ENCODE assay signal across 26 mouse cellular contexts in genomic region chr8:102575523-102575922, GRCm38 (mm10).
DNase-seq lines count a peak whose midpoint lies in the region; ATAC-seq lines count a peak whose summit lies in the region.
"Had no signal": no experiment of that assay in that cellular context is flagged by ENCODE, and none has a peak within 500 bp of the region (broad histone marks: within the 10 kb centered on the region; RNA-seq: fewer than 3 reads in every experiment).

No protein-coding gene starts in this region.

- WGBS in hindbrain, embryonic 16.5 days, result 55% methylated on average over 8 of the region's 8 CpGs
- WGBS in hindbrain, embryonic 13.5 days, result 65% methylated on average over 8 of the region's 8 CpGs
- WGBS in forebrain, embryonic 14.5 days, result 9% methylated on average over 8 of the region's 8 CpGs
- WGBS in neural tube, embryonic 15.5 days, result 50% methylated on average over 8 of the region's 8 CpGs

- no peaks in the 10 kb centered on the region for H3K4me1 ChIP-seq in hindbrain, embryonic 16.5 days (ENCODE audit: control insufficient read depth, insufficient read depth, low read depth, low read length)
- H3K4me1 ChIP-seq in hindbrain, embryonic 13.5 days (replicated peaks), result peaks cover 7% of the 10 kb centered on the region; the same call in 1 of the 2 replicates
- H3K4me1 ChIP-seq in forebrain, embryonic 14.5 days (ENCODE audit: control insufficient read depth, insufficient read depth, low read length), result no peaks in the 10 kb centered on the region
- 0 out of 2 replicates have a peak, but pooled peaks cover 6% of the 10 kb centered on the region for H3K4me1 ChIP-seq in neural tube, embryonic 15.5 days
- H3K4me1 ChIP-seq: embryonic facial prominence, embryonic 12.5 days; intestine, embryonic 15.5 days; limb, embryonic 10.5 days; liver, embryonic 15.5 days; lung, embryonic 15.5 days; megakaryocyte, embryonic 14.5 days; neural tube, embryonic 12.5 days had no signal

- no peak overlapping the region for H3K4me2 ChIP-seq in hindbrain, embryonic 16.5 days (ENCODE audit: low read length)
- H3K4me2 ChIP-seq in hindbrain, embryonic 13.5 days, result no peak overlapping the region
- no peak overlapping the region for H3K4me2 ChIP-seq in forebrain, embryonic 14.5 days (ENCODE audit: low read length)
- H3K4me2 ChIP-seq in neural tube, embryonic 15.5 days, result no peak overlapping the region
- H3K4me2 ChIP-seq: embryonic facial prominence, embryonic 12.5 days; intestine, embryonic 15.5 days; liver, embryonic 15.5 days; lung, embryonic 15.5 days; neural tube, embryonic 12.5 days had no signal

- no peaks in the 10 kb centered on the region for H3K36me3 ChIP-seq in hindbrain, embryonic 16.5 days (ENCODE audit: control insufficient read depth, insufficient read depth, low read length)
- no peaks in the 10 kb centered on the region for H3K36me3 ChIP-seq in hindbrain, embryonic 13.5 days
- H3K36me3 ChIP-seq in forebrain, embryonic 14.5 days (ENCODE audit: control insufficient read depth, insufficient read depth, low read length), result no peaks in the 10 kb centered on the region
- no peaks in the 10 kb centered on the region for H3K36me3 ChIP-seq in neural tube, embryonic 15.5 days
- H3K36me3 ChIP-seq: embryonic facial prominence, embryonic 12.5 days; intestine, embryonic 15.5 days; limb, embryonic 10.5 days; liver, embryonic 15.5 days; lung, embryonic 15.5 days; neural tube, embryonic 12.5 days had no signal

- H3K9me3 ChIP-seq in hindbrain, embryonic 16.5 days (ENCODE audit: control insufficient read depth, low read length), result no peaks in the 10 kb centered on the region
- H3K9me3 ChIP-seq in hindbrain, embryonic 13.5 days, result no peaks in the 10 kb centered on the region
- no peaks in the 10 kb centered on the region for H3K9me3 ChIP-seq in forebrain, embryonic 14.5 days (replicated peaks; ENCODE audit: control insufficient read depth, low read length)
- no peaks in the 10 kb centered on the region for H3K9me3 ChIP-seq in neural tube, embryonic 15.5 days (replicated peaks)
- H3K9me3 ChIP-seq: embryonic facial prominence, embryonic 12.5 days; intestine, embryonic 15.5 days; limb, embryonic 10.5 days; liver, embryonic 15.5 days; lung, embryonic 15.5 days; neural tube, embryonic 12.5 days had no signal

- no peaks in the 10 kb centered on the region for H3K27me3 ChIP-seq in hindbrain, embryonic 16.5 days (replicated peaks; ENCODE audit: control insufficient read depth, insufficient read depth, low read length)
- no peaks in the 10 kb centered on the region for H3K27me3 ChIP-seq in hindbrain, embryonic 13.5 days
- no peaks in the 10 kb centered on the region for H3K27me3 ChIP-seq in forebrain, embryonic 14.5 days (replicated peaks; ENCODE audit: control insufficient read depth, insufficient read depth, low read length)
- no peaks in the 10 kb centered on the region for H3K27me3 ChIP-seq in neural tube, embryonic 15.5 days (replicated peaks)
- H3K27me3 ChIP-seq: embryonic facial prominence, embryonic 12.5 days; intestine, embryonic 15.5 days; liver, embryonic 15.5 days; lung, embryonic 15.5 days; megakaryocyte, embryonic 14.5 days; neural tube, embryonic 12.5 days had no signal

- no peak overlapping the region for H3K27ac ChIP-seq in hindbrain, embryonic 16.5 days (ENCODE audit: low read depth, low read length)
- no peak overlapping the region for H3K27ac ChIP-seq in hindbrain, embryonic 13.5 days
- no peak overlapping the region for H3K27ac ChIP-seq in forebrain, embryonic 14.5 days (ENCODE audit: low read depth, low read length)
- H3K27ac ChIP-seq in neural tube, embryonic 15.5 days (replicated peaks), result peak overlapping the region; percentile 33; the same call in 1 of the 2 replicates
- H3K27ac ChIP-seq: embryonic facial prominence, embryonic 12.5 days; intestine, embryonic 15.5 days; limb, embryonic 10.5 days; liver, embryonic 15.5 days; lung, embryonic 15.5 days; neural tube, embryonic 12.5 days had no signal

- no peak overlapping the region for H3K9ac ChIP-seq in hindbrain, embryonic 16.5 days (ENCODE audit: low read depth, low read length)
- H3K9ac ChIP-seq in hindbrain, embryonic 13.5 days, result no peak overlapping the region
- no peak overlapping the region for H3K9ac ChIP-seq in forebrain, embryonic 14.5 days (ENCODE audit: low read length)
- H3K9ac ChIP-seq in neural tube, embryonic 15.5 days (replicated peaks), result no peak overlapping the region
- H3K9ac ChIP-seq: embryonic facial prominence, embryonic 12.5 days; intestine, embryonic 15.5 days; liver, embryonic 15.5 days; lung, embryonic 15.5 days; neural tube, embryonic 12.5 days had no signal

- H3K4me3 ChIP-seq in hindbrain, embryonic 16.5 days (ENCODE audit: low read length), result no peak overlapping the region
- no peak overlapping the region for H3K4me3 ChIP-seq in hindbrain, embryonic 13.5 days
- H3K4me3 ChIP-seq in forebrain, embryonic 14.5 days (ENCODE audit: low read depth, low read length), result no peak overlapping the region
- H3K4me3 ChIP-seq in neural tube, embryonic 15.5 days (replicated peaks), result no peak overlapping the region
- H3K4me3 ChIP-seq: embryonic facial prominence, embryonic 12.5 days; intestine, embryonic 15.5 days; limb, embryonic 10.5 days; liver, embryonic 15.5 days; lung, embryonic 15.5 days; megakaryocyte, embryonic 14.5 days; neural tube, embryonic 12.5 days had no signal

- ATAC-seq in hindbrain, embryonic 16.5 days, result peak; percentile 60; the same call in 1 of the 2 replicates
- no peak for ATAC-seq in hindbrain, embryonic 13.5 days (ENCODE audit: low FRiP score)
- peak; percentile 72; the same call in 1 of the 2 replicates for ATAC-seq in forebrain, embryonic 14.5 days
- ATAC-seq in neural tube, embryonic 15.5 days (ENCODE audit: low FRiP score), result no peak
- ATAC-seq: activated CD4-positive, CD25-positive, alpha-beta regulatory T cell, adult 4 months; intestine, embryonic 15.5 days had no signal

- peak; percentile 7 for DNase-seq in retina, embryonic 14.5 days (ENCODE audit: low spot score)
- DNase-seq in retina, postnatal 1 day, result no peak
- peak; percentile 69 for DNase-seq in forebrain, embryonic 14.5 days (ENCODE audit: low spot score)
- DNase-seq in ovary, postnatal 10 days (ENCODE audit: low spot score), result no peak
- DNase-seq: adrenal gland, adult 8-10 months; cerebellum, adult 18-20 months; cerebellum, postnatal 25 days; gastrocnemius, postnatal 36 days; heart, postnatal 4 days; kidney, adult 8-10 months; kidney, postnatal 10 days; liver; lung, postnatal 36 days; thymus, adult 18-20 months; thymus, postnatal 4 days had no signal

Comparison
In these comparisons a context has a peak if more than half of its experiments do, and no peak if none do; other contexts are left out.
1. ATAC-seq: peak in hindbrain, embryonic 16.5 days (single experiment) and forebrain, embryonic 14.5 days (single experiment); none in hindbrain, embryonic 13.5 days (single experiment) and neural tube, embryonic 15.5 days (single experiment).
2. DNase-seq: peak in retina, embryonic 14.5 days (single experiment) and forebrain, embryonic 14.5 days (single experiment); none in retina, postnatal 1 day (single experiment) and ovary, postnatal 10 days (single experiment).